Mouse (Mus musculus) neural tube, embryonic 14.5 days (tissue): Measurements from ENCODE around the gene Thg1l. TPM values are rescaled to one million over a fixed set of nuclear protein-coding genes. Genes with fewer than 3 reads are reported as not detected.

Source experiments
- ATAC-seq: fragments of 200-750 bp; cut with Nextera tagmentation; 2 replicates; pipeline ENCODE4 v1.8.0; 2017; ENCODE audit warnings: low read depth, mild to moderate bottlenecking, moderate TSS enrichment, moderate library complexity
- H3K27ac ChIP-seq: fragments of 300-500 bp; sonication (generic); 2 replicates; pipeline ENCODE4 v1.5.1; 2014; ENCODE audit warnings: low read depth, mild to moderate bottlenecking, control low read depth, low read length, moderate library complexity, mixed read lengths
- H3K27me3 ChIP-seq: fragments of 300-500 bp; sonication (generic); 2 replicates; pipeline ENCODE4 v1.6.1; 2014; ENCODE audit warnings: low read length; ENCODE audit not compliant: control insufficient read depth, insufficient read depth
- H3K36me3 ChIP-seq: fragments of 300-500 bp; sonication (generic); 2 replicates; pipeline ENCODE4 v1.6.1; 2014; ENCODE audit warnings: low read length, mixed read lengths; ENCODE audit not compliant: control insufficient read depth, insufficient read depth
- H3K4me1 ChIP-seq: fragments of 300-500 bp; sonication (generic); 2 replicates; pipeline ENCODE4 v1.6.1; 2014; ENCODE audit warnings: low read length; ENCODE audit not compliant: control insufficient read depth, insufficient read depth
- H3K4me2 ChIP-seq: fragments of 300-500 bp; sonication (generic); 2 replicates; pipeline ENCODE4 v1.6.1; 2014; ENCODE audit warnings: mild to moderate bottlenecking, low read depth, low read length, control low read depth
- H3K4me3 ChIP-seq: fragments of 300-500 bp; sonication (generic); 2 replicates; pipeline ENCODE4 v1.5.1; 2014; ENCODE audit warnings: low read depth, low read length, control low read depth, mixed read lengths
- H3K9ac ChIP-seq: fragments of 300-500 bp; sonication (generic); replicated peaks from 2 replicates; pipeline ENCODE4 v1.6.1; 2014; ENCODE audit warnings: low read depth, mild to moderate bottlenecking, control low read depth, low read length, mixed read lengths
- H3K9me3 ChIP-seq: fragments of 300-500 bp; sonication (generic); 2 replicates; pipeline ENCODE4 v1.6.1; 2016; ENCODE audit warnings: low read length; ENCODE audit not compliant: control insufficient read depth
- WGBS: fragments of 180-500 bp; shearing (Covaris S2); extraction: QIAGEN DNeasy Blood & Tissue Kit; methylation state at CpG from one replicate; pipeline ENCODE4 v1.1.7; 2014; 5-methylcytosine and 5-hydroxymethylcytosine counted together
- polyA plus RNA-seq: library from polyadenylated mRNA; unstranded; fragments of >200 nt; fragmentation: Nextera tagmentation; extraction: Ambion mirVana; gene quantifications from 2 replicates; pipeline ENCODE4 v1.2.1, GENCODE M21; 2014

Thg1l gene
- polyA plus RNA-seq, result 9.6 and 11.5 TPM in 2 replicates

- under 1% methylated on average over 32 of the region's 32 CpGs for WGBS
- Histone ChIP-seq H3K4me2 (peak within 1 kb of the TSS; percentile 50), H3K4me1 (no peaks in the 10 kb centered on the region), H3K27ac (peak within 1 kb of the TSS; percentile 39; the same call in 1 of the 2 replicates), H3K36me3 (peaks cover 15% of the 10 kb centered on the region; the same call in 1 of the 2 replicates), H3K9ac (peak within 1 kb of the TSS; percentile 48; the same call in 1 of the 2 replicates), H3K27me3 (no peaks in the 10 kb centered on the region), H3K4me3 (peak within 1 kb of the TSS; percentile 70), H3K9me3 (no peaks in the 10 kb centered on the region)
- peak; percentile 99 for ATAC-seq
Measured at GRCm38 (mm10) chr11:45955127-45955627, at the start of gene Thg1l. TSS of gene Thg1l (minus strand) at chr11:45955494.

- no peaks in the 10 kb centered on the region for H3K9me3 ChIP-seq
- no peak for ATAC-seq
- no peaks in the 10 kb centered on the region for H3K36me3 ChIP-seq
- H3K4me1 ChIP-seq, result no peaks in the 10 kb centered on the region
- no peak overlapping the region for H3K9ac ChIP-seq
- no peaks in the 10 kb centered on the region for H3K27me3 ChIP-seq
- no peak overlapping the region for H3K4me3 ChIP-seq
- 49% methylated on average over 13 of the region's 13 CpGs for WGBS
- peak overlapping the region; percentile 30; the same call in 1 of the 2 replicates for H3K4me2 ChIP-seq
- H3K27ac ChIP-seq, result no peak overlapping the region
Measured at GRCm38 (mm10) chr11:45992087-45992486, 36.8 kb upstream of the Thg1l start.

GRCm38 (mm10) chr11:45991604-45992003 is 36.3 kb upstream of the Thg1l start:
- no peaks in the 10 kb centered on the region for H3K4me1 ChIP-seq
- no peak overlapping the region for H3K9ac ChIP-seq
- no peaks in the 10 kb centered on the region for H3K27me3 ChIP-seq
- no peak overlapping the region for H3K27ac ChIP-seq
- no peaks in the 10 kb centered on the region for H3K36me3 ChIP-seq
- no peak overlapping the region for H3K4me3 ChIP-seq
- no peak for ATAC-seq
- peak overlapping the region; percentile 30; the same call in 1 of the 2 replicates for H3K4me2 ChIP-seq
- H3K9me3 ChIP-seq, result no peaks in the 10 kb centered on the region
- 13% methylated on average over 16 of the region's 16 CpGs for WGBS

- no peaks in the 10 kb centered on the region for H3K36me3 ChIP-seq
- ATAC-seq, result peak; percentile 18; the same call in 1 of the 2 replicates
- H3K4me2 ChIP-seq, result peak overlapping the region; percentile 76
- H3K9ac ChIP-seq, result peak overlapping the region; percentile 83
- 38% methylated on average over 19 of the region's 19 CpGs for WGBS
- no peaks in the 10 kb centered on the region for H3K9me3 ChIP-seq
- no peaks in the 10 kb centered on the region for H3K4me1 ChIP-seq
- peak overlapping the region; percentile 56 for H3K4me3 ChIP-seq
- no peak overlapping the region for H3K27ac ChIP-seq
- H3K27me3 ChIP-seq, result no peaks in the 10 kb centered on the region
Measured at GRCm38 (mm10) chr11:45980893-45981253, 25.6 kb upstream of the Thg1l start.

GRCm38 (mm10) chr11:45979946-45980892 is 24.9 kb upstream of the Thg1l start, which contains the start of gene Sox30:
TSS of gene Sox30 (plus strand) at chr11:45980310.
- H3K4me1 ChIP-seq, result no peaks in the 10 kb centered on the region
- peak within 1 kb of the TSS; percentile 83 for H3K9ac ChIP-seq
- peak; percentile 98 for ATAC-seq
- H3K9me3 ChIP-seq, result no peaks in the 10 kb centered on the region
- no peaks in the 10 kb centered on the region for H3K36me3 ChIP-seq
- H3K4me2 ChIP-seq, result peak within 1 kb of the TSS; percentile 76
- no peaks in the 10 kb centered on the region for H3K27me3 ChIP-seq
- peak within 1 kb of the TSS; percentile 48; the same call in 1 of the 2 replicates for H3K27ac ChIP-seq
- H3K4me3 ChIP-seq, result peak within 1 kb of the TSS; percentile 56
- WGBS, result 8% methylated on average over 79 of the region's 115 CpGs

- H3K9me3 ChIP-seq, result no peaks in the 10 kb centered on the region
- no peaks in the 10 kb centered on the region for H3K27me3 ChIP-seq
- H3K27ac ChIP-seq, result no peak overlapping the region
- H3K4me2 ChIP-seq, result no peak overlapping the region
- H3K4me1 ChIP-seq, result no peaks in the 10 kb centered on the region
- no peak for ATAC-seq
- no peak overlapping the region for H3K9ac ChIP-seq
- WGBS, result 89% methylated on average over 3 of the region's 3 CpGs
- no peak overlapping the region for H3K4me3 ChIP-seq
- no peaks in the 10 kb centered on the region for H3K36me3 ChIP-seq
Measured at GRCm38 (mm10) chr11:45976061-45976460, 20.8 kb upstream of the Thg1l start.

GRCm38 (mm10) chr11:45974466-45974865 is 19.2 kb upstream of the Thg1l start:
- no peaks in the 10 kb centered on the region for H3K9me3 ChIP-seq
- no peaks in the 10 kb centered on the region for H3K36me3 ChIP-seq
- H3K4me2 ChIP-seq, result no peak overlapping the region
- H3K4me3 ChIP-seq, result no peak overlapping the region
- WGBS, result 91% methylated on average over 8 of the region's 8 CpGs
- no peak for ATAC-seq
- H3K9ac ChIP-seq, result no peak overlapping the region
- H3K4me1 ChIP-seq, result no peaks in the 10 kb centered on the region
- no peaks in the 10 kb centered on the region for H3K27me3 ChIP-seq
- no peak overlapping the region for H3K27ac ChIP-seq

GRCm38 (mm10) chr11:45973635-45974034 is 18.3 kb upstream of the Thg1l start:
- Histone ChIP-seq H3K9ac (no peak overlapping the region), H3K4me3 (no peak overlapping the region), H3K4me1 (no peaks in the 10 kb centered on the region), H3K9me3 (no peaks in the 10 kb centered on the region), H3K36me3 (no peaks in the 10 kb centered on the region), H3K27me3 (no peaks in the 10 kb centered on the region), H3K27ac (no peak overlapping the region), H3K4me2 (no peak overlapping the region)
- WGBS, result 91% methylated on average over 5 of the region's 5 CpGs
- no peak for ATAC-seq

- H3K36me3 ChIP-seq, result no peaks in the 10 kb centered on the region
- no peaks in the 10 kb centered on the region for H3K27me3 ChIP-seq
- H3K9me3 ChIP-seq, result no peaks in the 10 kb centered on the region
- no peaks in the 10 kb centered on the region for H3K4me1 ChIP-seq
- H3K4me2 ChIP-seq, result no peak overlapping the region
- no peak overlapping the region for H3K27ac ChIP-seq
- no peak for ATAC-seq
- H3K4me3 ChIP-seq, result no peak overlapping the region
- H3K9ac ChIP-seq, result no peak overlapping the region
- WGBS, result 93% methylated on average over 3 of the region's 3 CpGs
Measured at GRCm38 (mm10) chr11:45968466-45968865, 13.2 kb upstream of the Thg1l start.
